Comparison of ENCODE assay signal across 13 mouse cellular contexts in the genomic region with DNA sequence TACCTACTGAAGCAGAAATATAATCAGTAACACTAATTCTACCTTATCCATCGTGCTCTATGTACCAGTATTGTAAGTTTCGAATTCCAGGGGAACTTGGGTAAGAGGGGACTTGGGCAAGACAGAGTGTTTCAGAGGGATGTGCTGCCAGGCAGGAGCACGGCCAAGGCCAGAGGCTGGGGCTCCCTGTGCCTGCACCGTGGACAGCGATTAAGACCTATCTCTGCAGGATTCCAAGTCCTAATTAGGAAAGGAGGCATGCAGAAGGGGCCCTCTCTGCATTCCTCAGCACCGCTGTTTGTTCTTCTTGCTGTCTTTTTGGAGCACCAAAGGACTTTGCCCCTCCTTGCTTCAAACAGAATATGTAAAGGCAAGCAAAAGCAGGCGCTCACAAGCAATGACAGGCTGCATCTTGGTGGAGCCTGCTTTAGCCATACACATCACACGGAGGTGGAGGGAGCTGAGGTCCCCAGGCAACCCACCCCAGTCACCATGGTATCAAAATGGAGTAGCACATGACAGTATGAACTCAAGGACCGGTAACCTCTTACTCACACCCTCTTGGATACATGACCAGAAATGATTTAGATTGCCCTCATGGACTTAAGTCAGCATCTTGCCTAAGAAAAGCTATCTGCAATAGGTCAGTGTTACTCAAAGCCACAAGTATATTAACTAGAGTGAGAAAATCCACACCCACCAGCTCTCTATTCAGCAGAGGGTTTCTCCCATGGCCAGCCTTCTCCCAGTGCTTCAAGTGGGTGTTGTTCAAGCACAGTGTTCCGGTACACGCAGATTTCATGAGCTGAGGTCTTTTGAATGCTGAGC. TPM values are rescaled to one million over a fixed set of nuclear protein-coding genes. Genes with fewer than 3 reads are reported as not detected.
DNase-seq lines count a peak whose midpoint lies in the region; ATAC-seq lines count a peak whose summit lies in the region.
"Had no signal": no experiment of that assay in that cellular context is flagged by ENCODE, and none has a peak within 500 bp of the region (broad histone marks: within the 10 kb centered on the region; RNA-seq: fewer than 3 reads in every experiment).

No protein-coding gene starts in this region.

- H3K4me2 ChIP-seq in heart, embryonic 16.5 days (ENCODE audit: low read depth, low read length) = no peak overlapping the region; the same call in 1 of the 2 replicates
- H3K4me2 ChIP-seq in intestine, embryonic 16.5 days (ENCODE audit: low read depth, low read length) = no peak overlapping the region
- H3K4me2 ChIP-seq: midbrain, embryonic 15.5 days; neural tube, embryonic 15.5 days had no signal

- H3K9ac ChIP-seq in heart, embryonic 16.5 days (ENCODE audit: low read length) = no peak overlapping the region
- H3K9ac ChIP-seq in intestine, embryonic 16.5 days (ENCODE audit: low read depth, low read length) = no peak overlapping the region
- H3K9ac ChIP-seq: midbrain, embryonic 15.5 days; neural tube, embryonic 15.5 days had no signal

- H3K36me3 ChIP-seq in heart, embryonic 16.5 days (ENCODE audit: control insufficient read depth, insufficient read depth) = no peaks in the 10 kb centered on the region
- H3K36me3 ChIP-seq in intestine, embryonic 16.5 days (ENCODE audit: control insufficient read depth, insufficient read depth, low read length) = no peaks in the 10 kb centered on the region; the same call in 1 of the 2 replicates
- no peaks in the 10 kb centered on the region for H3K36me3 ChIP-seq in forebrain, embryonic 10.5 days (replicated peaks)
- H3K36me3 ChIP-seq: midbrain, embryonic 15.5 days; neural tube, embryonic 15.5 days had no signal

- H3K9me3 ChIP-seq in heart, embryonic 16.5 days (replicated peaks; ENCODE audit: control insufficient read depth, low read length) = no peaks in the 10 kb centered on the region
- H3K9me3 ChIP-seq in intestine, embryonic 16.5 days (ENCODE audit: control insufficient read depth, low read length) = no peaks in the 10 kb centered on the region
- H3K9me3 ChIP-seq in forebrain, embryonic 10.5 days = no peaks in the 10 kb centered on the region
- H3K9me3 ChIP-seq: midbrain, embryonic 15.5 days; neural tube, embryonic 15.5 days had no signal

- H3K27ac ChIP-seq in heart, embryonic 16.5 days (ENCODE audit: low read length) = peak overlapping the region; percentile 11
- H3K27ac ChIP-seq in intestine, embryonic 16.5 days (ENCODE audit: low read length) = peak overlapping the region; percentile 78
- H3K27ac ChIP-seq in forebrain, embryonic 10.5 days = no peak overlapping the region
- H3K27ac ChIP-seq: midbrain, embryonic 15.5 days; neural tube, embryonic 15.5 days had no signal

- H3K27me3 ChIP-seq in heart, embryonic 16.5 days (ENCODE audit: control insufficient read depth, insufficient read depth, low read length) = no peaks in the 10 kb centered on the region
- no peaks in the 10 kb centered on the region for H3K27me3 ChIP-seq in intestine, embryonic 16.5 days (replicated peaks; ENCODE audit: control insufficient read depth, insufficient read depth, low read length)
- H3K27me3 ChIP-seq in forebrain, embryonic 10.5 days (ENCODE audit: poor library complexity, severe bottlenecking) = no peaks in the 10 kb centered on the region
- H3K27me3 ChIP-seq: midbrain, embryonic 15.5 days; neural tube, embryonic 15.5 days had no signal

- DNase-seq in heart, adult 18-20 months = no peak
- DNase-seq in ovary, adult 18-20 months (ENCODE audit: low spot score) = peak; percentile 39
- DNase-seq in ovary, postnatal 36 days (ENCODE audit: low spot score) = no peak
- DNase-seq in forebrain, embryonic 10.5 days (ENCODE audit: extremely low spot score, low spot score) = no peak
- no peak for DNase-seq in cerebellum, postnatal 25 days
- DNase-seq: cerebellum, postnatal 10 days; gastrocnemius, postnatal 25 days; lung, postnatal 14 days; thymus, postnatal 4 days had no signal

- H3K4me3 ChIP-seq in heart, embryonic 16.5 days (ENCODE audit: low read length) = no peak overlapping the region
- no peak overlapping the region for H3K4me3 ChIP-seq in intestine, embryonic 16.5 days (ENCODE audit: low read length)
- no peak overlapping the region for H3K4me3 ChIP-seq in forebrain, embryonic 10.5 days
- H3K4me3 ChIP-seq: midbrain, embryonic 15.5 days; neural tube, embryonic 15.5 days had no signal

- WGBS in heart, embryonic 16.5 days = 36% methylated on average over 11 of the region's 11 CpGs
- WGBS in intestine, embryonic 16.5 days = 37% methylated on average over 11 of the region's 11 CpGs
- WGBS in forebrain, embryonic 10.5 days = 56% methylated on average over 11 of the region's 11 CpGs

- ATAC-seq in heart, embryonic 16.5 days (replicated peaks; ENCODE audit: extremely low read depth, insufficient read depth, low FRiP score) = peak; percentile 74
- peak; percentile 51 for ATAC-seq in intestine, embryonic 16.5 days
- ATAC-seq: midbrain, embryonic 15.5 days had no signal

- peaks cover 21% of the 10 kb centered on the region for H3K4me1 ChIP-seq in heart, embryonic 16.5 days (ENCODE audit: control insufficient read depth, insufficient read depth, low read length)
- peaks cover 18% of the 10 kb centered on the region for H3K4me1 ChIP-seq in intestine, embryonic 16.5 days (ENCODE audit: control insufficient read depth, insufficient read depth, low read length)
- peaks cover 20% of the 10 kb centered on the region for H3K4me1 ChIP-seq in forebrain, embryonic 10.5 days
- H3K4me1 ChIP-seq: midbrain, embryonic 15.5 days had no signal

RNA-seq across cellular contexts. Expression of a gene that starts 37.8 kb away (rescaled TPM):
- polyA plus RNA-seq in heart, embryonic 16.5 days (2015; fragmentation: Nextera tagmentation; extraction: Ambion mirVana) = 61.5 and 61.9 TPM in 2 replicates
- total RNA-seq in heart, adult 18-20 months (2021) = 10 to 100 TPM in 1 of 2 experiments, 1 to 10 TPM in 1; 7.1 to 15.3 TPM
- 103 TPM in 2 replicates for polyA plus RNA-seq in intestine, embryonic 16.5 days (2015; fragmentation: Nextera tagmentation; extraction: Ambion mirVana)
- polyA plus RNA-seq in forebrain, embryonic 10.5 days (2016; fragmentation: Nextera tagmentation; extraction: Ambion mirVana) = 69.8 and 94.8 TPM in 2 replicates
